Mouse (Mus musculus): Measurements from ENCODE around the gene Usp31. TPM values are rescaled to one million over a fixed set of nuclear protein-coding genes. Genes with fewer than 3 reads are reported as not detected.
A peak's percentile ranks its signal among the peaks of the same experiment; 100 is the strongest.

Usp31 gene
- polyA plus RNA-seq, 1 experiment from 2014 or later = 4.8 TPM

DNA sequence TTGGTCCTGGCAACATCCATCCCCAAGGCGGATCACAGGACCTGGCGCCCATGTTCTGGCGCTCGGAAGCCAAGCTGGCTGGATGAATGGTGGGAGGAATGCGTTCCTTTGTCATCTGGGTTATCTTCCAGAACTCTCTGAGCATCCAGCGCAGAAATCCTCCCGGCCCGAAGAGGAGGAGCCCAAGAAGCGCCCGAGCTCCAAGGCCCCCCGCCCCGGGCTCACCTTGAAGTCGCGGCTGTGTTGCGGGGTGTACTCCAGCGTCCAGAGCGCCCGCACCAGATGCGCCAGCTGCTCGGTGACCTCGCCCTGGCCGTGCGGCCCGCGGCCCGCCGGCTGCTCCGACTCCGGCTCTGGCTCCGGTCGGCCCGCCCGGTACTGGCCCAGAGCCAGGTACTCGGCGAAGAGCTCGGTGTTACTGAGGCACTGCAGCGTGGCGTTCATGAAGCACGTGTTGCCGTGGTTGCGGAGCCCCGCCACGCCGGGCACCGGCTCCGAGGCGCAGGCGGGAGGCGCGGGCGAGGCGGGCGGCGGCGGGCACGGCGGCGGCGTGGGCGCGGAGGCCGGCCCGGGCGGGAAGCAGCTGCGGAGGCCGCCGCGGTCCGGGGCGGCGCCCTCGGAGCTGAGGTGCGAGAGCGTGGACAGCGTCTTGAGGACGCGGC lies 511 bp downstream of the Usp31 start:
- Histone ChIP-seq H3K4me2 (replicated peaks) (peak overlapping the region; percentile 95), H3K9me3 (ENCODE audit: control insufficient read depth, low read length) (no peaks in the 10 kb centered on the region), H3K9ac (peak overlapping the region; percentile 85), H3K4me3 (replicated peaks; ENCODE audit: low read length) (peak overlapping the region; percentile 91), H3K36me3 (replicated peaks; ENCODE audit: control insufficient read depth, insufficient read depth) (0 out of 2 replicates have a peak, but pooled peaks cover 3% of the 10 kb centered on the region), H3K4me1 (replicated peaks; ENCODE audit: control insufficient read depth, insufficient read depth, low read length) (peaks cover 34% of the 10 kb centered on the region), H3K27me3 (ENCODE audit: control insufficient read depth, insufficient read depth, low read length) (no peaks in the 10 kb centered on the region), H3K27ac (peak overlapping the region; percentile 91)
- DNase-seq (ENCODE audit: low spot score) (peak; percentile 26), ATAC-seq (ENCODE audit: low FRiP score) (peak; percentile 25)
- WGBS = under 1% methylated on average over 72 of the region's 77 CpGs

DNA sequence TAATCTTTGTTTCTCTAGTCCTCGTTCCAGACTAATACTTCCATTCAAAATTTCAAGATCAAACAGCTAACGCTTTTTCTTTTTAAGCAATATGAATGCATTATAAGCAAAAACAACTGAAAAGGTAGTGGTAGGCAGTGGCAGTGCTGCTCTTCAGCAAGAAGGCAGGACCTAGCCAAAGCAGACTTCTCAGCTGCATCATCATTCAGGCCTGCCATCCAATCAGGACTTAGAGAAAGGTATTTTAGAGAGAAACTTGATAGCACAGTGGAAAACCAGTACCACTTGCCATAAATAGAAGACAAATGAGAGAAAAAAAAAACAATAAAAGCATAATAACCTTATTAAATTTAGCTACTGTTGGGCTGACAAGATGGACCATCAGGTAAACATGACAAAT lies 2.0 kb downstream of the Usp31 start:
- Histone ChIP-seq H3K4me2 (replicated peaks) (peak overlapping the region; percentile 95), H3K27me3 (ENCODE audit: control insufficient read depth, insufficient read depth, low read length) (no peaks in the 10 kb centered on the region), H3K27ac (no peak overlapping the region), H3K4me1 (replicated peaks; ENCODE audit: control insufficient read depth, insufficient read depth, low read length) (peaks cover 34% of the 10 kb centered on the region), H3K4me3 (replicated peaks; ENCODE audit: low read length) (no peak overlapping the region; the same call in 1 of the 2 replicates), H3K9ac (no peak overlapping the region), H3K36me3 (replicated peaks; ENCODE audit: control insufficient read depth, insufficient read depth) (0 out of 2 replicates have a peak, but pooled peaks cover 3% of the 10 kb centered on the region), H3K9me3 (ENCODE audit: control insufficient read depth, low read length) (no peaks in the 10 kb centered on the region)
- ATAC-seq (ENCODE audit: low FRiP score) = no peak
- DNase-seq (ENCODE audit: low spot score) = no peak
- 89% methylated on average over 2 of the region's 2 CpGs for WGBS

DNA sequence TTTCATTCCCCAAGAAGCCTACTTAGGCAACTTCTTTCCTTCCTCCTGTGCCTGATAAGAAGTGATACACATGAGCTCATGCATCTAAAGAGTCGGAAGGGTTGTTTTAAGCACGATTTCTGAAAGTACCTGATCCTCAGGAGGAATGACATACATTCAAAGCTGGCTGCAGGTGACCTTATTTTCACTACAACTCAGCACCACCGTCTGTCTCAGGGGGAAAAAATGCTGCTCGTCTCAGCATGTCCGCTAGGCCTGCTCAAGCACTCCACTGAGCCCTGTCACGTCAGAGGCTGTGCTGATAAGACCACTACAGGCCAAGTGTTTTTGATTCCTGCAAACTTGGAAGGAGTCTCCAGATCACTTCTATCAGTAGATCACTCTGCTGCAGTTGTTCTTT lies 5.1 kb downstream of the Usp31 start:
- no peaks in the 10 kb centered on the region for H3K9me3 ChIP-seq (ENCODE audit: control insufficient read depth, low read length)
- H3K4me1 ChIP-seq (replicated peaks; ENCODE audit: control insufficient read depth, insufficient read depth, low read length) = peaks cover 34% of the 10 kb centered on the region

DNA sequence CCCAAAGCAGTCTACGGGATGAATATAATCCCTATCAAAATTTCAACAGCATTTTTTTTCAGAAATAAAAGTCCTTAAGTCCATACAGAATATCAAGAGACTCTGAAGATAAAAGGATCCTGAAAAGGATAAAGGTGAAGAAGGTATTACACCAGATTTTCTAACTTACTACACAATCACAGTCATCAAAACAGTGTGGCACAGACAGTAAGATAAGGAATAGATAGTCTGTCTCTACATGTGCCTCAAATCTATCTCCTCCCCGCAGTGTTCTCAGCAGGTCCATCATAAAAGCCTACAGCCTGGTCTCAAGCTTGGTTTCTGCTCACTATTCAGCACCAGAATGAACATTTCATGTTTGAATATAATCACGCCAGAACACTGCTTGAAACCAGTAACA lies 6.6 kb downstream of the Usp31 start:
- H3K4me1 ChIP-seq (replicated peaks; ENCODE audit: control insufficient read depth, insufficient read depth, low read length) = peaks cover 25% of the 10 kb centered on the region
- no peak overlapping the region for H3K4me3 ChIP-seq (replicated peaks; ENCODE audit: low read length)
- no peak overlapping the region for H3K27ac ChIP-seq
- H3K4me2 ChIP-seq (replicated peaks) = no peak overlapping the region
- H3K36me3 ChIP-seq (replicated peaks; ENCODE audit: control insufficient read depth, insufficient read depth) = 0 out of 2 replicates have a peak, but pooled peaks cover 3% of the 10 kb centered on the region
- no peaks in the 10 kb centered on the region for H3K9me3 ChIP-seq (ENCODE audit: control insufficient read depth, low read length)
- DNase-seq (ENCODE audit: low spot score) (no peak), ATAC-seq (ENCODE audit: low FRiP score) (no peak)
- 92% methylated on average over 3 of the region's 3 CpGs for WGBS
- no peaks in the 10 kb centered on the region for H3K27me3 ChIP-seq (ENCODE audit: control insufficient read depth, insufficient read depth, low read length)
- H3K9ac ChIP-seq = no peak overlapping the region

More for the DNA sequence above, 5.1 kb downstream of the Usp31 start:
- Histone ChIP-seq H3K4me3 (replicated peaks; ENCODE audit: low read length) (no peak overlapping the region), H3K27ac (no peak overlapping the region), H3K9ac (no peak overlapping the region), H3K4me2 (replicated peaks) (no peak overlapping the region), H3K36me3 (replicated peaks; ENCODE audit: control insufficient read depth, insufficient read depth) (0 out of 2 replicates have a peak, but pooled peaks cover 3% of the 10 kb centered on the region), H3K27me3 (ENCODE audit: control insufficient read depth, insufficient read depth, low read length) (no peaks in the 10 kb centered on the region)
- DNase-seq (ENCODE audit: low spot score) (no peak), ATAC-seq (ENCODE audit: low FRiP score) (no peak)
- 63% methylated on average over 6 of the region's 6 CpGs for WGBS

DNA sequence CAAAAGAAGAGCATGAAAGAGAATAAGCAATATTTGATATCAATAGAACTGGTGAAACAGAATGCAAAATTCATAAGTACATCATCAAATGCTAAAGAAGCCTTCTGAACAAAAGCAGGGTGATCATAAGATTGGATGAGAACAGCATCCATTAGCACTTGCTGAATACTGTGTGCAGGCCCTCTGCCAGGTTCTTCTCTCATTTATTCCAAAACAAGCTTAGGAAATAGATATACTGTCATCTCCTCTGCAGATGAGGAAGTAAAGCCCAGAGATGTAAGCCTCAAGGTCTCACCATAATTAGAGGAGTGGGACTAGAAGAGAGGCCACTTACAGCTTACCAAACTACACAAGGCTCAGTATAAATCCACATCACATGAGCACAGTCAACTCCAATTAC lies 7.8 kb downstream of the Usp31 start:
- Histone ChIP-seq H3K4me3 (replicated peaks; ENCODE audit: low read length) (no peak overlapping the region), H3K36me3 (replicated peaks; ENCODE audit: control insufficient read depth, insufficient read depth) (0 out of 2 replicates have a peak, but pooled peaks cover under 1% of the 10 kb centered on the region), H3K4me1 (replicated peaks; ENCODE audit: control insufficient read depth, insufficient read depth, low read length) (peaks cover 13% of the 10 kb centered on the region), H3K27ac (no peak overlapping the region), H3K9me3 (ENCODE audit: control insufficient read depth, low read length) (no peaks in the 10 kb centered on the region), H3K27me3 (ENCODE audit: control insufficient read depth, insufficient read depth, low read length) (no peaks in the 10 kb centered on the region), H3K9ac (no peak overlapping the region), H3K4me2 (replicated peaks) (no peak overlapping the region)
- ATAC-seq (ENCODE audit: low FRiP score) (no peak), DNase-seq (ENCODE audit: low spot score) (no peak)

DNA sequence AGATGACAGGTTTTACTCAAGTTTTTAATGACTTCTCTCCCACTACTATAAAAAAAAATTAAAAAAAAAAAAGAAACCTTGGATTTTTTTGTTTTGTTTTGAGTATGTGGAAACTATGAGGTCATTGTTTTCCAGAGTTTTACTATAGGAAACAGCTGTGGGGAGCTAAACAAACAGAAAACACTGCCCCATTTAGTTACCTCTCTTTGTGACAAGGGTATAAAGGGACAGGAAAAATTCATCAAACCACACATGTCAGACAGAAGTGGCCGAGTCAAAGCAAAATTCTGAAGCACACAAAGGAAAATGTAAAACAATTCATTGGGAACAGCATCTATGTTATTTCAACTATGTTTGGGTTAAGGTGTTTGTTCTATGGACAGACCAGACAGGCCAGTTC lies 9.5 kb downstream of the Usp31 start:
- no peaks in the 10 kb centered on the region for H3K4me1 ChIP-seq (replicated peaks; ENCODE audit: control insufficient read depth, insufficient read depth, low read length)
- no peaks in the 10 kb centered on the region for H3K27me3 ChIP-seq (ENCODE audit: control insufficient read depth, insufficient read depth, low read length)
- H3K27ac ChIP-seq = no peak overlapping the region
- 32% methylated on average over 1 of the region's 1 CpGs for WGBS
- no peak for DNase-seq (ENCODE audit: low spot score)
- H3K4me3 ChIP-seq (replicated peaks; ENCODE audit: low read length) = no peak overlapping the region
- no peaks in the 10 kb centered on the region for H3K36me3 ChIP-seq (replicated peaks; ENCODE audit: control insufficient read depth, insufficient read depth)
- ATAC-seq (ENCODE audit: low FRiP score) = no peak
- H3K4me2 ChIP-seq (replicated peaks) = no peak overlapping the region
- H3K9ac ChIP-seq = no peak overlapping the region
- no peaks in the 10 kb centered on the region for H3K9me3 ChIP-seq (ENCODE audit: control insufficient read depth, low read length)

DNA sequence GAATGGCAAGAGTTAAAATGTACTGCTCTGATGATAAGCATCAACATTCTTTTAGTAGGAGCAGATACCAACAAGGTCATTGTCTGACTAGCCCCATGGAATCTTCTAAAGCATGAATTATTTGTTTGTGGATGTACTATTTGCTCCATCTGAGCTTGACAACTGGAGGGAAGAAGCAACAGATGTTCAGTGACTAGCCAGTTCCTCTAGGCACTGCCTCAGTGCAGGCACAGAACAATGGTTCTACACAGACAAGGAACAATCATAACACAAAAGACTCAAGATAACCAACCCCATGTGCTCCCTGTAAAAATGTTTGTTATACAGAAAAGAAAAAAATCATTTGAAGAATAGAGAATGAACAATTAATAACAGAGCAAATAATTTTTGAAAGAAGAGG lies 9.9 kb downstream of the Usp31 start:
- H3K36me3 ChIP-seq (replicated peaks; ENCODE audit: control insufficient read depth, insufficient read depth) = no peaks in the 10 kb centered on the region
- ATAC-seq (ENCODE audit: low FRiP score) (no peak), DNase-seq (ENCODE audit: low spot score) (no peak)
- H3K9ac ChIP-seq = no peak overlapping the region
- H3K4me2 ChIP-seq (replicated peaks) = no peak overlapping the region
- no peak overlapping the region for H3K27ac ChIP-seq
- no peaks in the 10 kb centered on the region for H3K9me3 ChIP-seq (ENCODE audit: control insufficient read depth, low read length)
- H3K4me1 ChIP-seq (replicated peaks; ENCODE audit: control insufficient read depth, insufficient read depth, low read length) = no peaks in the 10 kb centered on the region
- no peaks in the 10 kb centered on the region for H3K27me3 ChIP-seq (ENCODE audit: control insufficient read depth, insufficient read depth, low read length)
- H3K4me3 ChIP-seq (replicated peaks; ENCODE audit: low read length) = no peak overlapping the region

DNA sequence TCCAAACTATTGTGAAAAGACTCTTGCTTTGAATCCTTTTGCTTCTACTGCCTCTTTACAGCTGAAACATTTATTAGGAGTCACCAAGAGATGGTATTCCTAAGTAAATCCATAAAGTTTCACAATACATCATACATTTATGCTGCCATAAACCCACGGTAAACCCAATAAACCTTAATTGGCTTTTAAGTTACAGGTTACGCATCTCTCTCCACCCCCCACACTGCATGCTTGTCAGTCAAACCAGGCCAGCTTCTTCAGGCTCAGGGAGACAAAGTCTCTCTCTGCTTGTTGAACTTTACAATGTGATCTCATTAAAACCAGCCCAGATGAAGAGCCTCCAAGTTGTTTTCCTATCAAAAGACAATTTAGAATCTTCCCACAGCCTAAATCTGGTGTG lies 15.2 kb downstream of the Usp31 start:
- Histone ChIP-seq H3K36me3 (replicated peaks; ENCODE audit: control insufficient read depth, insufficient read depth) (no peaks in the 10 kb centered on the region), H3K4me1 (replicated peaks; ENCODE audit: control insufficient read depth, insufficient read depth, low read length) (no peaks in the 10 kb centered on the region), H3K9ac (no peak overlapping the region), H3K4me2 (replicated peaks) (no peak overlapping the region), H3K9me3 (ENCODE audit: control insufficient read depth, low read length) (no peaks in the 10 kb centered on the region), H3K27me3 (ENCODE audit: control insufficient read depth, insufficient read depth, low read length) (no peaks in the 10 kb centered on the region), H3K27ac (no peak overlapping the region), H3K4me3 (replicated peaks; ENCODE audit: low read length) (no peak overlapping the region)
- ATAC-seq (ENCODE audit: low FRiP score) (no peak), DNase-seq (ENCODE audit: low spot score) (no peak)
- 80% methylated on average over 2 of the region's 2 CpGs for WGBS

DNA sequence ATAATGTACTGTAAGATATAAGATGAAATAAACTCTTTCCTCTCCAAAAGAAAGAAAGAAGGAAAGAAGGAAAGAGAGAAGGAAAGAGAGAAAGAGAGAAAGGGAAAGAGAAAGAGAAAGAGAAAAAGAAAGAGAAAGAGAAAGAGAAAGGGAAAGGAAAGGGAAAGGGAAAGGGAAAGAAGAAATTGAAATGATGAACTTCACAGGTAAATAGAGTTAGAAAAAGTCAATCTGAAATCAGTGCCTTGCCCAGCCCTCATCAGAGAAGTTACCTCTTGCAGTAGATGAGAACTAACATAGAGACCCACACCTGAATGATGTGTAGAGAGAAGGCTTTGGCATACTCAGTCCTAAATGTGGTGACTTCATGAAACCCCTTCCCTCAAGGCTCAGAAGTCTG lies 17.7 kb downstream of the Usp31 start:
- Histone ChIP-seq H3K36me3 (replicated peaks; ENCODE audit: control insufficient read depth, insufficient read depth) (no peaks in the 10 kb centered on the region), H3K27ac (no peak overlapping the region), H3K4me3 (replicated peaks; ENCODE audit: low read length) (no peak overlapping the region), H3K9me3 (ENCODE audit: control insufficient read depth, low read length) (no peaks in the 10 kb centered on the region), H3K4me2 (replicated peaks) (no peak overlapping the region), H3K27me3 (ENCODE audit: control insufficient read depth, insufficient read depth, low read length) (no peaks in the 10 kb centered on the region), H3K9ac (no peak overlapping the region), H3K4me1 (replicated peaks; ENCODE audit: control insufficient read depth, insufficient read depth, low read length) (no peaks in the 10 kb centered on the region)
- ATAC-seq (ENCODE audit: low FRiP score) (no peak), DNase-seq (ENCODE audit: low spot score) (no peak)
